Mouse (Mus musculus): Measurements from ENCODE around the gene Tmem205. TPM values are rescaled to one million over a fixed set of nuclear protein-coding genes. Genes with fewer than 3 reads are reported as not detected.
A peak's percentile ranks its signal among the peaks of the same experiment; 100 is the strongest.

The Tmem205 gene
- polyA plus RNA-seq, 1 experiment from 2014 or later: 35.1 TPM

- no peak for ATAC-seq (ENCODE audit: insufficient read depth, low FRiP score, low TSS enrichment)
- 0 out of 2 replicates have a peak overlapping the region, but pooled peaks have one; percentile 39 for H3K4me2 ChIP-seq (ENCODE audit: low read depth)
- no peak overlapping the region for H3K27ac ChIP-seq (ENCODE audit: low read depth, low read length)
- WGBS: 83% methylated on average over 6 of the region's 6 CpGs
- no peaks in the 10 kb centered on the region for H3K27me3 ChIP-seq (ENCODE audit: control insufficient read depth, insufficient read depth, low read length)
- no peak overlapping the region for H3K4me3 ChIP-seq (ENCODE audit: low read depth, low read length)
- H3K9me3 ChIP-seq (ENCODE audit: control insufficient read depth, low read length): no peaks in the 10 kb centered on the region
- no peaks in the 10 kb centered on the region for H3K4me1 ChIP-seq (ENCODE audit: control insufficient read depth, insufficient read depth, low read length)
- DNase-seq (ENCODE audit: low spot score): no peak
- H3K36me3 ChIP-seq (ENCODE audit: control insufficient read depth, insufficient read depth, low read length): no peaks in the 10 kb centered on the region
- no peak overlapping the region for H3K9ac ChIP-seq (ENCODE audit: low read length)
Measured at GRCm38 (mm10) chr9:21926155-21926554, 1.2 kb downstream of the Tmem205 start.

GRCm38 (mm10) chr9:21925506-21925905 lies 1.9 kb downstream of the Tmem205 start:
- H3K27ac ChIP-seq (ENCODE audit: low read depth, low read length): no peak overlapping the region
- H3K36me3 ChIP-seq (ENCODE audit: control insufficient read depth, insufficient read depth, low read length): no peaks in the 10 kb centered on the region
- WGBS: 96% methylated on average over 1 of the region's 1 CpGs
- no peak overlapping the region for H3K4me3 ChIP-seq (ENCODE audit: low read depth, low read length)
- H3K4me1 ChIP-seq (ENCODE audit: control insufficient read depth, insufficient read depth, low read length): no peaks in the 10 kb centered on the region
- H3K9ac ChIP-seq (ENCODE audit: low read length): no peak overlapping the region
- no peak for DNase-seq (ENCODE audit: low spot score)
- no peak for ATAC-seq (ENCODE audit: insufficient read depth, low FRiP score, low TSS enrichment)
- no peak overlapping the region for H3K4me2 ChIP-seq (ENCODE audit: low read depth)
- H3K27me3 ChIP-seq (ENCODE audit: control insufficient read depth, insufficient read depth, low read length): no peaks in the 10 kb centered on the region
- no peaks in the 10 kb centered on the region for H3K9me3 ChIP-seq (ENCODE audit: control insufficient read depth, low read length)

- no peak overlapping the region for H3K9ac ChIP-seq (ENCODE audit: low read length)
- H3K4me3 ChIP-seq (ENCODE audit: low read depth, low read length): no peak overlapping the region
- 90% methylated on average over 3 of the region's 3 CpGs for WGBS
- no peak for DNase-seq (ENCODE audit: low spot score)
- H3K27me3 ChIP-seq (ENCODE audit: control insufficient read depth, insufficient read depth, low read length): no peaks in the 10 kb centered on the region
- no peaks in the 10 kb centered on the region for H3K9me3 ChIP-seq (ENCODE audit: control insufficient read depth, low read length)
- no peak for ATAC-seq (ENCODE audit: insufficient read depth, low FRiP score, low TSS enrichment)
- no peak overlapping the region for H3K27ac ChIP-seq (ENCODE audit: low read depth, low read length)
- no peaks in the 10 kb centered on the region for H3K36me3 ChIP-seq (ENCODE audit: control insufficient read depth, insufficient read depth, low read length)
- H3K4me2 ChIP-seq (ENCODE audit: low read depth): no peak overlapping the region
- H3K4me1 ChIP-seq (ENCODE audit: control insufficient read depth, insufficient read depth, low read length): no peaks in the 10 kb centered on the region
Measured at GRCm38 (mm10) chr9:21925034-21925433, 2.3 kb downstream of the Tmem205 start.

- H3K27me3 ChIP-seq (ENCODE audit: control insufficient read depth, insufficient read depth, low read length): no peaks in the 10 kb centered on the region
- no peaks in the 10 kb centered on the region for H3K4me1 ChIP-seq (ENCODE audit: control insufficient read depth, insufficient read depth, low read length)
- no peaks in the 10 kb centered on the region for H3K9me3 ChIP-seq (ENCODE audit: control insufficient read depth, low read length)
- no peak for DNase-seq (ENCODE audit: low spot score)
- no peak overlapping the region for H3K4me3 ChIP-seq (ENCODE audit: low read depth, low read length)
- no peak overlapping the region for H3K9ac ChIP-seq (ENCODE audit: low read length)
- no peaks in the 10 kb centered on the region for H3K36me3 ChIP-seq (ENCODE audit: control insufficient read depth, insufficient read depth, low read length)
- H3K4me2 ChIP-seq (ENCODE audit: low read depth): no peak overlapping the region
- H3K27ac ChIP-seq (ENCODE audit: low read depth, low read length): no peak overlapping the region
- 90% methylated on average over 6 of the region's 6 CpGs for WGBS
- ATAC-seq (ENCODE audit: insufficient read depth, low FRiP score, low TSS enrichment): no peak
Measured at GRCm38 (mm10) chr9:21924099-21924493, 3.3 kb downstream of the Tmem205 start.

GRCm38 (mm10) chr9:21923490-21924098 lies 3.8 kb downstream of the Tmem205 start:
- H3K4me3 ChIP-seq (ENCODE audit: low read depth, low read length): no peak overlapping the region
- no peaks in the 10 kb centered on the region for H3K27me3 ChIP-seq (ENCODE audit: control insufficient read depth, insufficient read depth, low read length)
- no peaks in the 10 kb centered on the region for H3K36me3 ChIP-seq (ENCODE audit: control insufficient read depth, insufficient read depth, low read length)
- no peaks in the 10 kb centered on the region for H3K9me3 ChIP-seq (ENCODE audit: control insufficient read depth, low read length)
- H3K9ac ChIP-seq (ENCODE audit: low read length): no peak overlapping the region
- no peak overlapping the region for H3K4me2 ChIP-seq (ENCODE audit: low read depth)
- H3K4me1 ChIP-seq (ENCODE audit: control insufficient read depth, insufficient read depth, low read length): no peaks in the 10 kb centered on the region
- ATAC-seq (ENCODE audit: insufficient read depth, low FRiP score, low TSS enrichment) (no peak), DNase-seq (ENCODE audit: low spot score) (no peak)
- H3K27ac ChIP-seq (ENCODE audit: low read depth, low read length): no peak overlapping the region
- 79% methylated on average over 3 of the region's 3 CpGs for WGBS

- 84% methylated on average over 4 of the region's 4 CpGs for whole genome bisulfite sequencing
- no peak for DNase-seq (ENCODE audit: low spot score)
- no peak overlapping the region for H3K9ac ChIP-seq (ENCODE audit: low read length)
Measured at GRCm38 (mm10) chr9:21923036-21923435, 4.3 kb downstream of the Tmem205 start.

GRCm38 (mm10) chr9:21918692-21919384 lies 8.5 kb downstream of the Tmem205 start:
- Histone ChIP-seq H3K27ac (ENCODE audit: low read depth, low read length) (no peak overlapping the region), H3K9me3 (ENCODE audit: control insufficient read depth, low read length) (no peaks in the 10 kb centered on the region), H3K4me2 (ENCODE audit: low read depth) (peak overlapping the region; percentile 96), H3K36me3 (ENCODE audit: control insufficient read depth, insufficient read depth, low read length) (no peaks in the 10 kb centered on the region; the same call in 1 of the 2 replicates), H3K4me3 (ENCODE audit: low read depth, low read length) (no peak overlapping the region), H3K27me3 (ENCODE audit: control insufficient read depth, insufficient read depth, low read length) (peaks cover 8% of the 10 kb centered on the region; the same call in 1 of the 2 replicates), H3K9ac (ENCODE audit: low read length) (no peak overlapping the region), H3K4me1 (ENCODE audit: control insufficient read depth, insufficient read depth, low read length) (no peaks in the 10 kb centered on the region)
- WGBS: 25% methylated on average over 5 of the region's 5 CpGs
- no peak for DNase-seq (ENCODE audit: low spot score)
- no peak for ATAC-seq (ENCODE audit: insufficient read depth, low FRiP score, low TSS enrichment)

More at GRCm38 (mm10) chr9:21923036-21923435, 4.3 kb downstream of the Tmem205 start:
- no peaks in the 10 kb centered on the region for H3K4me1 ChIP-seq (ENCODE audit: control insufficient read depth, insufficient read depth, low read length)
- no peak overlapping the region for H3K4me3 ChIP-seq (ENCODE audit: low read depth, low read length)
- no peak for ATAC-seq (ENCODE audit: insufficient read depth, low FRiP score, low TSS enrichment)
- H3K36me3 ChIP-seq (ENCODE audit: control insufficient read depth, insufficient read depth, low read length): no peaks in the 10 kb centered on the region
- no peaks in the 10 kb centered on the region for H3K9me3 ChIP-seq (ENCODE audit: control insufficient read depth, low read length)
- no peak overlapping the region for H3K27ac ChIP-seq (ENCODE audit: low read depth, low read length)
- no peak overlapping the region for H3K4me2 ChIP-seq (ENCODE audit: low read depth)
- H3K27me3 ChIP-seq (ENCODE audit: control insufficient read depth, insufficient read depth, low read length): no peaks in the 10 kb centered on the region

- Histone ChIP-seq H3K9ac (ENCODE audit: low read length) (peak within 1 kb of the TSS; percentile 72), H3K36me3 (ENCODE audit: control insufficient read depth, insufficient read depth, low read length) (no peaks in the 10 kb centered on the region; the same call in 1 of the 2 replicates), H3K27me3 (ENCODE audit: control insufficient read depth, insufficient read depth, low read length) (peaks cover 8% of the 10 kb centered on the region; the same call in 1 of the 2 replicates), H3K4me2 (ENCODE audit: low read depth) (peak within 1 kb of the TSS; percentile 96), H3K4me1 (ENCODE audit: control insufficient read depth, insufficient read depth, low read length) (no peaks in the 10 kb centered on the region), H3K9me3 (ENCODE audit: control insufficient read depth, low read length) (no peaks in the 10 kb centered on the region), H3K27ac (ENCODE audit: low read depth, low read length) (peak within 1 kb of the TSS; percentile 10; the same call in 1 of the 2 replicates), H3K4me3 (ENCODE audit: low read depth, low read length) (peak within 1 kb of the TSS; percentile 59)
- WGBS: under 1% methylated on average over 36 of the region's 36 CpGs
- ATAC-seq (ENCODE audit: insufficient read depth, low FRiP score, low TSS enrichment) (peak; percentile 93), DNase-seq (ENCODE audit: low spot score) (peak; percentile 98)
Measured at GRCm38 (mm10) chr9:21918035-21918592, 9.2 kb downstream of the Tmem205 start, which contains the start of gene Rab3d. Gene Rab3d, minus strand, starts transcription at chr9:21918192.

Measured in neural tube, embryonic 11.5 days (tissue).